Mouse (Mus musculus) lung, postnatal 0 days (tissue): ENCODE measurements around the gene Abca2. TPM values are rescaled to one million over a fixed set of nuclear protein-coding genes. Genes with fewer than 3 reads are reported as not detected.

ENCODE experiments used
- ATAC-seq: fragments of 200-750 bp; cut with Nextera tagmentation; 2 replicates; pipeline ENCODE4 v1.8.0; 2017; ENCODE audit warnings: moderate library complexity
- DNase-seq: peaks from one replicate; pipeline ENCODE4 v3.0.0-alpha.2; 2016; ENCODE audit warnings: low spot score
- H3K27ac ChIP-seq: fragments of 300-500 bp; sonication (generic); 2 replicates; pipeline ENCODE4 v1.5.1; 2014; ENCODE audit warnings: antibody characterized with exemption, mild to moderate bottlenecking, low read length, mixed read lengths
- H3K27me3 ChIP-seq: fragments of 300-500 bp; sonication (generic); replicated peaks from 2 replicates; pipeline ENCODE4 v1.6.1; 2014; ENCODE audit warnings: low read length, mixed read lengths; ENCODE audit not compliant: insufficient read depth
- H3K36me3 ChIP-seq: fragments of 300-500 bp; sonication (generic); 2 replicates; pipeline ENCODE4 v1.6.1; 2014; ENCODE audit warnings: low read length, mixed read lengths; ENCODE audit not compliant: insufficient read depth
- H3K4me1 ChIP-seq: fragments of 300-500 bp; sonication (generic); 2 replicates; pipeline ENCODE4 v1.6.1; 2014; ENCODE audit warnings: antibody characterized with exemption, low read depth, low read length, mixed read lengths; ENCODE audit not compliant: insufficient read depth
- H3K4me2 ChIP-seq: fragments of 300-500 bp; sonication (generic); replicated peaks from 2 replicates; pipeline ENCODE4 v1.6.1; 2014; ENCODE audit warnings: low read depth, mild to moderate bottlenecking, low read length, moderate library complexity, mixed read lengths
- H3K4me3 ChIP-seq: fragments of 300-500 bp; sonication (generic); 2 replicates; pipeline ENCODE4 v1.5.1; 2014; ENCODE audit warnings: low read depth, low read length
- H3K9ac ChIP-seq: fragments of 300-500 bp; sonication (generic); replicated peaks from 2 replicates; pipeline ENCODE4 v1.6.1; 2014; ENCODE audit warnings: low read depth, mild to moderate bottlenecking
- H3K9me3 ChIP-seq: fragments of 300-500 bp; sonication (generic); 2 replicates; pipeline ENCODE4 v1.6.1; 2016; ENCODE audit warnings: low read length, mixed read lengths
- CTCF ChIP-seq: IDR thresholded peaks from 2 replicates; pipeline ENCODE4 v1.5.1; 2016; ENCODE audit warnings: antibody characterized with exemption, mild to moderate bottlenecking
- EP300 ChIP-seq: IDR thresholded peaks from 2 replicates; pipeline ENCODE4 v1.6.1; 2016; ENCODE audit warnings: antibody characterized with exemption, mild to moderate bottlenecking, control low read depth
- WGBS: fragments of 180-500 bp; shearing (Covaris S2); extraction: QIAGEN DNeasy Blood & Tissue Kit; methylation state at CpG from one replicate; pipeline ENCODE4 v1.1.7; 2014; 5-methylcytosine and 5-hydroxymethylcytosine counted together
- polyA plus RNA-seq: library from polyadenylated mRNA; unstranded; fragments of >200 nt; fragmentation: Nextera tagmentation; extraction: Ambion mirVana; gene quantifications from 2 replicates; pipeline ENCODE4 v1.2.1, GENCODE M21; 2015

Abca2 gene
- polyA plus RNA-seq, 1 experiment from 2014 or later, result 2.7 TPM

DNA sequence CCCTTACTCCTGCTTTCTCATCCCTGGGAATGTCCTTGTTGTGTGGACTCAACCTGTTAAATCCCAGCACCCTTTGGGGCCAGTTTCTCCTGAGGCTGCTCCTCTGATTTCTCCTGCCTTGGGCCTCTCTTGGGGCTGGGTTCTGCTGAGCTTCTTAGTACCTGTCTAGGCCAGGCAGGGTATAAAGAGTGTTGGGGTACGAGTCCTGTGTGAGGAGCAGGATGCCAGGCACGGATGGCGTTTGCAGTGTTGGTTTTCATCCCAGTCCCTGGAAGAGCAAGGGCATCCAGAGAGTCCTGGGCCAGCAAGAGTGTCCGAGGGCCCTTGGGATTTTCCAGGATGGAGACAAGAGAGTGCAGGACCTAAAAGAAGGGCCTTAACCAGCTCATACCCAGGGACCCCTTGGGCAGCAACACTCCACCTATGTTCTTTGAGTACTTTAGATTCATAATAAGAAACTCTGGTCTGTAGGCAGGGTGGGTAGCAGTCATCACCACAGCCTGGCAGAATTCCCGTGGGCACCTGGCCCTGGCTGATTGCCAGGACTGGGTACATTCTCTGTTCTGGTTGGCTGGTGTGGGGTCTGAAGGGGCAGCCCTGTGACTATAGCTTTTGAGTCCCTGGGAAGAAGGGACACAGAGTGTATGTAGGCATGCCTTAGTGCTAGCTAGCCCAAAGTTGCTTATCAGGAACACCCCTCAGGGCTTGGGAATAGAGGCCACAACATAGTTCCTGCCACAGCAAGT lies 1.1 kb downstream of the Abca2 start:
- ATAC-seq (no peak), DNase-seq (no peak)
- no peaks in the 10 kb centered on the region for H3K4me1 ChIP-seq
- H3K9me3 ChIP-seq, result no peaks in the 10 kb centered on the region
- no peak overlapping the region for H3K4me3 ChIP-seq
- no peak overlapping the region for H3K27ac ChIP-seq
- H3K4me2 ChIP-seq, result peak overlapping the region; percentile 100
- 57% methylated on average over 5 of the region's 5 CpGs for WGBS
- TF ChIP-seq CTCF, result no peak
- TF ChIP-seq EP300, result no peak
- no peaks in the 10 kb centered on the region for H3K36me3 ChIP-seq
- peaks cover 10% of the 10 kb centered on the region; the same call in 1 of the 2 replicates for H3K27me3 ChIP-seq
- H3K9ac ChIP-seq, result no peak overlapping the region

GRCm38 (mm10) chr2:25430395-25431233 lies 2.1 kb downstream of the Abca2 start:
- Histone ChIP-seq H3K9me3 (no peaks in the 10 kb centered on the region), H3K4me1 (no peaks in the 10 kb centered on the region), H3K4me3 (no peak overlapping the region), H3K27me3 (peaks cover 10% of the 10 kb centered on the region; the same call in 1 of the 2 replicates), H3K4me2 (no peak overlapping the region), H3K36me3 (no peaks in the 10 kb centered on the region), H3K9ac (no peak overlapping the region), H3K27ac (no peak overlapping the region)
- no peak for ATAC-seq
- no peak for DNase-seq
- no peak for TF ChIP-seq CTCF
- TF ChIP-seq EP300, result no peak
- WGBS, result 61% methylated on average over 17 of the region's 17 CpGs

- ATAC-seq (no peak), DNase-seq (no peak)
- no peak overlapping the region for H3K4me3 ChIP-seq
- H3K36me3 ChIP-seq, result no peaks in the 10 kb centered on the region
- peaks cover 10% of the 10 kb centered on the region; the same call in 1 of the 2 replicates for H3K27me3 ChIP-seq
- WGBS, result 67% methylated on average over 6 of the region's 6 CpGs
- no peak overlapping the region for H3K9ac ChIP-seq
- no peak overlapping the region for H3K27ac ChIP-seq
- H3K9me3 ChIP-seq, result no peaks in the 10 kb centered on the region
- no peaks in the 10 kb centered on the region for H3K4me1 ChIP-seq
- H3K4me2 ChIP-seq, result no peak overlapping the region
- no peak for TF ChIP-seq CTCF
- TF ChIP-seq EP300, result no peak
Measured at GRCm38 (mm10) chr2:25431308-25431855, 2.9 kb downstream of the Abca2 start.

GRCm38 (mm10) chr2:25432326-25433098 lies 4.0 kb downstream of the Abca2 start:
- TF ChIP-seq EP300 (no peak), CTCF (no peak)
- Histone ChIP-seq H3K4me3 (no peak overlapping the region), H3K4me2 (no peak overlapping the region), H3K4me1 (no peaks in the 10 kb centered on the region), H3K9me3 (no peaks in the 10 kb centered on the region), H3K27ac (no peak overlapping the region), H3K36me3 (no peaks in the 10 kb centered on the region), H3K27me3 (peaks cover 10% of the 10 kb centered on the region; the same call in 1 of the 2 replicates), H3K9ac (no peak overlapping the region)
- ATAC-seq (no peak), DNase-seq (no peak)
- WGBS, result 68% methylated on average over 11 of the region's 11 CpGs

DNA sequence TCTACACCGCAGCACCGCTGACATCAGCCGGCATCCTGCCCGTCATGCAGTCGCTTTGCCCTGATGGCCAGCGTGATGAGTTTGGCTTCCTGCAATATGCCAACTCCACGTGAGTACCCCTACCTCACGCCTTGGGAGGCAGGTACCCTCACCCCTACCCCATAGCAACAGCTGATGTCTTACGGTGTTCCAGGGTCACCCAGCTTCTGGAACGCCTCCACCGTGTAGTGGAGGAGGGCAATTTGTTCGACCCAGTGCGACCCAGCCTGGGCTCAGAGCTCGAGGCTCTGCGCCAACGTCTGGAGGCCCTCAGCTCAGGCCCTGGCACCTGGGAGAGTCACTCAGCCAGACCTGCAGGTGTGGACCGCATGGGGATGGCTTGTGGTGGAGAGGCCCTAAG lies 4.6 kb downstream of the Abca2 start:
- WGBS, result 79% methylated on average over 17 of the region's 17 CpGs
- TF ChIP-seq EP300 (no peak), CTCF (no peak)
- no peak for DNase-seq

More for the DNA sequence above, 4.6 kb downstream of the Abca2 start:
- H3K27me3 ChIP-seq, result peaks cover 10% of the 10 kb centered on the region; the same call in 1 of the 2 replicates
- H3K36me3 ChIP-seq, result no peaks in the 10 kb centered on the region; the same call in 1 of the 2 replicates
- no peaks in the 10 kb centered on the region for H3K4me1 ChIP-seq
- H3K9ac ChIP-seq, result no peak overlapping the region
- no peak for ATAC-seq
- no peak overlapping the region for H3K27ac ChIP-seq
- no peaks in the 10 kb centered on the region for H3K9me3 ChIP-seq
- no peak overlapping the region for H3K4me3 ChIP-seq
- no peak overlapping the region for H3K4me2 ChIP-seq
